Mouse (Mus musculus) ovary, postnatal 10 days (tissue): Measurements from ENCODE around the gene Brk1.

Experiments used
- DNase-seq: peaks from one replicate; pipeline ENCODE4 v3.0.0; 2022; ENCODE audit warnings: low spot score

Gene Brk1

GRCm38 (mm10) chr6:113604432-113605223 is at the start of gene Brk1:
Brk1 (plus strand) TSS chr6:113604772.
- DNase-seq = peak; percentile 73

GRCm38 (mm10) chr6:113559736-113560135 is 44.8 kb upstream of the Brk1 start:
- no peak for DNase-seq

GRCm38 (mm10) chr6:113564557-113564956 is 40.0 kb upstream of the Brk1 start:
- no peak for DNase-seq

- DNase-seq = no peak
Observed at GRCm38 (mm10) chr6:113576044-113576443, 28.5 kb upstream of the Brk1 start.

- DNase-seq = no peak
Observed at GRCm38 (mm10) chr6:113579306-113579705, 25.3 kb upstream of the Brk1 start.

- DNase-seq = no peak
Observed at GRCm38 (mm10) chr6:113583023-113583422, 21.5 kb upstream of the Brk1 start.

- DNase-seq = no peak
Observed at GRCm38 (mm10) chr6:113585065-113585464, 19.5 kb upstream of the Brk1 start.

- peak; percentile 15 for DNase-seq
Observed at GRCm38 (mm10) chr6:113586466-113587183, 17.9 kb upstream of the Brk1 start.

- DNase-seq = no peak
Observed at GRCm38 (mm10) chr6:113592637-113593036, 11.9 kb upstream of the Brk1 start.

- DNase-seq = no peak
Observed at GRCm38 (mm10) chr6:113597945-113598344, 6.6 kb upstream of the Brk1 start.

GRCm38 (mm10) chr6:113599833-113600232 is 4.7 kb upstream of the Brk1 start:
- DNase-seq = no peak

- DNase-seq = no peak
Observed at GRCm38 (mm10) chr6:113600543-113601139, 3.9 kb upstream of the Brk1 start, which contains the start of gene Fancd2os. Fancd2os (minus strand) TSS chr6:113600715.

GRCm38 (mm10) chr6:113602821-113603220 is 1.8 kb upstream of the Brk1 start:
- no peak for DNase-seq

- no peak for DNase-seq
Observed at GRCm38 (mm10) chr6:113603993-113604392, 579 bp upstream of the Brk1 start.

- no peak for DNase-seq
Observed at GRCm38 (mm10) chr6:113605224-113605545, 613 bp downstream of the Brk1 start.

GRCm38 (mm10) chr6:113608871-113609270 is 4.3 kb downstream of the Brk1 start:
- DNase-seq = no peak

GRCm38 (mm10) chr6:113609293-113609692 is 4.7 kb downstream of the Brk1 start:
- DNase-seq = no peak

- no peak for DNase-seq
Observed at GRCm38 (mm10) chr6:113612258-113612969, 7.8 kb downstream of the Brk1 start.

GRCm38 (mm10) chr6:113614152-113614551 is 9.6 kb downstream of the Brk1 start:
- DNase-seq = no peak

- no peak for DNase-seq
Observed at GRCm38 (mm10) chr6:113614997-113615396, 10.4 kb downstream of the Brk1 start.

GRCm38 (mm10) chr6:113615489-113615888 is 10.9 kb downstream of the Brk1 start:
- no peak for DNase-seq

GRCm38 (mm10) chr6:113623386-113623785 is 18.8 kb downstream of the Brk1 start:
- DNase-seq = no peak
